Comparison of ENCODE assay signal across 8 mouse cellular contexts in the genomic region with DNA sequence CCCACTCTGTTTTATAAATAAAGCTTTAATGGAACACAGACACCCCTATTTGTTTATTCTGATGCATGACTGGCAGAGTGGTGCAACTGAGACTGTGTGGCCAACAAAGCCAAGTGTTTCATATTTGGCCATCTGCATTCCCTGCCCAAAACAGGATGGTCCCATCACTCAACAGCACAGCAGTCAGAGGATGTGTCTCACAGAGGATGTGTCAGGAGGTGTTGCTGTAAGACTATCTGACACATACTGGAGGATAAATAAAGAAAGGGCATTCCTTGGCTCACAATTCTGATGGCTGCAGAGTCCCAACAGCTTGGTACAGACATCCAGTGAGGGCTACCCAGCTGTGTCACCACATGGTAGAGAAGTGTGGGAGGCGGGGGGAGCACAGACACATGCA.
"Had no signal": no experiment of that assay in that cellular context is flagged by ENCODE, and none has a peak within 500 bp of the region (broad histone marks: within the 10 kb centered on the region; RNA-seq: fewer than 3 reads in every experiment).

No protein-coding gene starts in this region.

- H3K9me3 ChIP-seq: limb, embryonic 15.5 days; liver, embryonic 12.5 days; midbrain, embryonic 13.5 days had no signal

- H3K27ac ChIP-seq: left cerebral cortex, adult 2 months; limb, embryonic 15.5 days; liver, embryonic 12.5 days; midbrain, embryonic 13.5 days had no signal

- H3K4me3 ChIP-seq: left cerebral cortex, adult 2 months; limb, embryonic 15.5 days; liver, embryonic 12.5 days; midbrain, embryonic 13.5 days had no signal

- DNase-seq: kidney, adult 8-10 months; kidney, postnatal 25 days; right cerebral cortex, postnatal 14 days had no signal

- ATAC-seq: intestine, embryonic 16.5 days; liver, embryonic 12.5 days; midbrain, embryonic 13.5 days had no signal

- H3K27me3 ChIP-seq: limb, embryonic 15.5 days; liver, embryonic 12.5 days; midbrain, embryonic 13.5 days had no signal

- H3K9ac ChIP-seq: limb, embryonic 15.5 days; liver, embryonic 12.5 days; midbrain, embryonic 13.5 days had no signal

- H3K4me2 ChIP-seq: limb, embryonic 15.5 days; liver, embryonic 12.5 days; midbrain, embryonic 13.5 days had no signal
